Mouse (Mus musculus): ENCODE measurements around the gene Wdr89. TPM values are rescaled to one million over a fixed set of nuclear protein-coding genes. Genes with fewer than 3 reads are reported as not detected.

Wdr89 gene
- polyA plus RNA-seq, 1 experiment from 2014 or later, result 9.5 TPM

DNA sequence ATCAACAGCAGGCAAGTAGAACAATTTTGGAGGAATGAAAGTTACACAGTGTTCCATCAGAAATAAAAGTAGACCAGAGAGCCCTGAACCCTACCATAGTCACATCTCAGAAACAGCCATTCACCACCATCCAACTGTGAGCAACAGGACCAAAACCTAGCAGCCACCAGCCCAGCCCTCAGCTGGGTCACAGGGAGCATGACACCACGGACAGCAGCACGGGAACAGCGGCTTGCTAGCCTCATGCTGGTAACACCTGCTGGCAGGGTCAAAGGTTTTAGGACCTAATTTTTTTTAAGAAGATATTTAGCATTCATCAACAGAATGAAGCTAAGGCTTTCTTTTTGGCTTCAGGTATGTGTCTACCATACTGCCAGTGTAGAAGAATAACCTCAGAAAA, 85.6 kb downstream of the Wdr89 start:
- Histone ChIP-seq H3K27me3 (ENCODE audit: control insufficient read depth, insufficient read depth, low read depth, low read length) (no peaks in the 10 kb centered on the region), H3K9ac (ENCODE audit: low read length) (no peak overlapping the region), H3K9me3 (ENCODE audit: control insufficient read depth, low read length) (no peaks in the 10 kb centered on the region), H3K27ac (ENCODE audit: low read length) (no peak overlapping the region), H3K36me3 (ENCODE audit: control insufficient read depth, insufficient read depth, low read length) (peaks cover 13% of the 10 kb centered on the region), H3K4me2 (ENCODE audit: low read depth, low read length) (no peak overlapping the region), H3K4me1 (replicated peaks; ENCODE audit: control insufficient read depth, insufficient read depth, low read length) (no peaks in the 10 kb centered on the region; the same call in 1 of the 2 replicates), H3K4me3 (ENCODE audit: low read length) (no peak overlapping the region)
- ATAC-seq (ENCODE audit: low read depth), result no peak
- WGBS, result 59% methylated on average over 3 of the region's 3 CpGs

Other genes starting within 250 kb of the Wdr89 start
- 9.9 and 10.3 TPM in 2 replicates for gene Ppp2r5e, start 73.3 kb downstream of the Wdr89 start, polyA plus RNA-seq (2015; fragmentation: Nextera tagmentation; extraction: Ambion mirVana)
- gene Sgpp1, start 66.2 kb upstream of the Wdr89 start, polyA plus RNA-seq (2015; fragmentation: Nextera tagmentation; extraction: Ambion mirVana), result 13.4 and 15.0 TPM in 2 replicates
- 50.8 and 59.5 TPM in 2 replicates for gene Syne2, start 148.6 kb upstream of the Wdr89 start, polyA plus RNA-seq (2015; fragmentation: Nextera tagmentation; extraction: Ambion mirVana)

Measured in lung, embryonic 16.5 days (tissue).